Mouse (Mus musculus): ENCODE data around the gene Chuk.
A peak's percentile ranks its signal among the peaks of the same experiment; 100 is the strongest.

Gene Chuk

GRCm38 (mm10) chr19:44107661-44108521 lies 611 bp upstream of the Chuk start:
- no peak for DNase-seq (ENCODE audit: low read depth, low spot score)

DNA sequence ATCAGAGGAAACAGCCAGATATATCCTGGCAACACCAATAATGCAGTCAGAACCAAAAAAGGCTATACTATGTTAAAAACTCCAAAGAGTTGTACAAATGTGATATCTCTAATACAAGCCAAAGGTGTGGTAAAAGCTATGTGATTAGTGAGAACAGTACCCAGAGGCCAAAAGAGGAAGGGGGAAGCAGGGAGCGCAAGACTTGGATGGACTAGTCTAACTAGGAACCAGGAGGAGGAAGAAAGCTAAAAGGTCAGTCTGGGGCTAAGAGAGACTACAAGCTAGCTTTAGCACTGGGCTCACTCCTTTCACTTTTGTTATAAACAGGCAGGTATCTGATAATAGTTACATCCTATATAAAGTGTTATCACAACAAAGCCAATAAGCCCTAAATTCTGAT lies 2.9 kb downstream of the Chuk start:
- DNase-seq (ENCODE audit: low read depth, low spot score), result no peak

GRCm38 (mm10) chr19:44103001-44103400 lies 4.3 kb downstream of the Chuk start:
- no peak for DNase-seq (ENCODE audit: low read depth, low spot score)

DNA sequence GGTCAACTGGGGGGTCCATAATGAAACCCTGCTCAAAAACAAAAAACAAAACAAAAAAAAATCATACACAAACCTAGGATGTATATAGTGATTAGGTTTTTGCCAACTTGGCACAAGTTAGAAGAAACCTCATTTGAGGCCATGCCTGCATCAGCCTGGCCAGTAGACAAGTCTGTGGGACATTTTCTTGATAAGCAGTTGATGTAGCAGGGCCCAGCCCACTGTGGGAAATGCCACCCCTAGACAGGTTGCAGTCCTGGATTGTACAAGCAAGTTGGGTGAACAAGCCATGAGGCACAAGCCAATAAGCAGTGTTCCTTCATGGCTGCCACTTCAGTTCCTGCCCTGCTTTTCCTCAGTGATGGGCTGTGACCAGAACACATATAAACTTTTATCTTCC lies 6.4 kb downstream of the Chuk start:
- DNase-seq (ENCODE audit: low read depth, low spot score), result no peak

- no peak for DNase-seq (ENCODE audit: low read depth, low spot score)
Measured at GRCm38 (mm10) chr19:44086278-44086677, 21.0 kb downstream of the Chuk start.

GRCm38 (mm10) chr19:44080920-44081319 lies 26.4 kb downstream of the Chuk start:
- no peak for DNase-seq (ENCODE audit: low read depth, low spot score)

DNA sequence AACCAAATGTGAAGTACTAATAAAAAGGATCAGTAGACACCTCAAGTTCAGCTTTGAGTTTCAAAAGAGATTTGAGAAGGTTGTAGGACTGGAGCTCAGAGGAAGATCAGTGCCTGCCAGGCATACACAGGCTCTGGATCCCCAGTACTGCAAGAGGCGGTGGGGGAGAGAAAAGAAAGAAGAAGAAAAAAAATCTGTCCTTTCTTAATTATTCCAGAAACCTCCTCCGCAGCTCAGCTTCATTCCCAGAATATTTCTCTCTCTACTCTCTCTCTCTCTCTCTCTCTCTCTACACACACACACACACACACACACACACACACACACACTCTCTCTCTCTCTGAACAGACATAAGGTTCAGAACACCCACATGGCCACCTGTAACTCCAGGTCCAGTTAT lies 27.3 kb downstream of the Chuk start:
- no peak for DNase-seq (ENCODE audit: low read depth, low spot score)

DNA sequence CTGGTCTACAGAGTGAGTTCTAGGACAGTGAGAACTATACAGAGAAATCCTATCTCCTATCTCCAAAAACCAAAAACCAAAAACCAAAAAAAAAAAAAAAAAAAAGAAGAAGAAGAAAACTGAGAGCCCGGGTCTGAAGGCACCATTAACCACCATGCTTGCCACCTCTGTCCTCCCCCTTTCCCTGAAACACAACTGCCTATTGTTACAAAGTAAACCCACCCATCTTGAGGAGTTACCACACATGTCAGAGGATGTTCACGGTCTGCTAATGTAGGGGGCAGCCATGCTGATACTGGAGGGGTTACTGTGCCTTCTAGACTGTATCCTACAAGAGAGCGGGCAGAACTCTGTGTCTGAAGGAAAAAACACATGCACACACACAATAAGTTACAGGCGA lies 30.3 kb downstream of the Chuk start:
- no peak for DNase-seq (ENCODE audit: low read depth, low spot score)

GRCm38 (mm10) chr19:44076457-44076856 lies 30.8 kb downstream of the Chuk start:
- no peak for DNase-seq (ENCODE audit: low read depth, low spot score)

GRCm38 (mm10) chr19:44074986-44075385 lies 32.3 kb downstream of the Chuk start:
- no peak for DNase-seq (ENCODE audit: low read depth, low spot score)

DNA sequence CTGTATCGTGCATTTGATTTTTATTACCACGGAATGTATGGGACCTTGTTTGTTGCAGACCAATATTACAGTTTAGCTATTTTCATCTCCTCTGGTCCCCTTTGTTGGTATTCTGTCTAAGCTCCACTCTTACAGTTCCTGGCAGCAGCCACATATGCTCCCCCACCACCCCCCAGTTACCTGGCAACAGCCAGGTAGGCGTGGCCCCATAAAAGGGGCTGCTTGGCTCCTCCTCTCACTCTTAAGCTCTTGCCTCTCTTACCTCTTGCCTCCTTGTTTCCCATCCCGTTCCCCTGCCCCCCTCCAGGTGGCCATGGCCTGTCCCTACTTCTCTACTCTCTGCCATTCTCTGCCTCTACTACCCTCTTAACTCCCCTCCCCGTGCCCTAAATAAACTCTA lies 36.1 kb downstream of the Chuk start:
- DNase-seq (ENCODE audit: low read depth, low spot score), result no peak

- DNase-seq (ENCODE audit: low read depth, low spot score), result no peak
Measured at GRCm38 (mm10) chr19:44069914-44070232, 37.4 kb downstream of the Chuk start.

DNA sequence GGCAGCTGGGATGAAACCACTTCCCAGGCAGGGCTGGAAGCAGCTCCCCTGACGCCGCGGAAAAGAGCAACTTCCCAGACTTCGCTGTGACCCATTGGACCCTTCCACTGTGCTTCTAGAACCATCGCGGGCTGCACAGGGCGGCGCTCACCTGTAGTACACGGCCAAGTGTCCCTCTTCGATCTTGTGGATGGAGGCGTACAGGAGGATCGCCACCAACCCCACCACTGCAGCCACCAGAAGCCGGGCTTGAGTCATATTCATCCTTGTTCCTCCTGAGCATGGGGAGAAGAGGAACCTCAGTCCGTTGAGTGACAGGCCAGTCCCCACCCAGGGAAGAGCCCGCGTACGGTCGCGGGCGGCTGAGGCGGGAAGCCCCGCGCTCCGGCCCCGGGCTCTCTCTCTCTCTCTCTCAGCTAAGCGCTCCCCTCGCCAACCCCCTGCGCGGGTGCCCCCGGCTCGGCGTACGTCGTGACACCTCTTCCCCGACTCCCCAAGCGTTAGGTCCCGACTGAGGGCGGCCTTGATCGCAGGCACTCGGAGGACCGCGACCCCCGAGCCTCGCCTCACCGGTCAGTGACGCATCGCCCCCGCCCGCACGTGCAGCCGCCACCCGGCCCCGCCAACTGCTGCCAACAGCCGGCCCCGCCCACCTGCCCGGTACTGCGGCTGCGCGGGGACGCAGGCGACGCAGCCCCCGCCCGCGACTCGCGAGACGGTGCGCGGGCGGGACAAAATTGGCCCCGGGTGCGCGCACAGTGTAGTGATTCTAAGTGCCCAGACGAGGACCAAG lies 38.0 kb downstream of the Chuk start, which contains the start of gene Erlin1:
Gene Erlin1 (minus strand): TSS at position 665 of the 793 bp plus-strand sequence.
- DNase-seq (ENCODE audit: low read depth, low spot score), result peak; percentile 33

DNA sequence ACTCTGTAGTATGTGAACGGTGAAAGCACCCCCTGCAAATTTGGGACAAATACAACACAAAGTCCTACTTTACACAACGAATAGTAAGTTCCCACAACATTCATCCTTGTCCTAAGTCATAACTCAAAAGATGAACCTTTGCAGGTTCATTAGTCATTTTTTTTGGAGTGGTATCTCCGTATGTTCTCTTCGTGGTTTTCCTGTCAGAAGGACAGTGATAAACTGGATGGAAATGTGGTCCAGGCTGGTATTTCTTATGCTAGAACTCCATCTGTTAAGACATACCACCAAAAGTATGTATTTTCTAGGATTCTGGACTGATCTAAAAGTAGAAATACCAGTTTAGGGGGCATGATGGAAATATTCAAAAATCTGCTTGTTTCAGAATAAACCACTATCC lies 39.0 kb downstream of the Chuk start:
- DNase-seq (ENCODE audit: low read depth, low spot score), result no peak

- DNase-seq (ENCODE audit: low read depth, low spot score), result no peak
Measured at GRCm38 (mm10) chr19:44067323-44068049, 39.8 kb downstream of the Chuk start.

- no peak for DNase-seq (ENCODE audit: low read depth, low spot score)
Measured at GRCm38 (mm10) chr19:44064734-44065133, 42.5 kb downstream of the Chuk start.

- DNase-seq (ENCODE audit: low read depth, low spot score), result no peak
Measured at GRCm38 (mm10) chr19:44063773-44064172, 43.5 kb downstream of the Chuk start.

DNA sequence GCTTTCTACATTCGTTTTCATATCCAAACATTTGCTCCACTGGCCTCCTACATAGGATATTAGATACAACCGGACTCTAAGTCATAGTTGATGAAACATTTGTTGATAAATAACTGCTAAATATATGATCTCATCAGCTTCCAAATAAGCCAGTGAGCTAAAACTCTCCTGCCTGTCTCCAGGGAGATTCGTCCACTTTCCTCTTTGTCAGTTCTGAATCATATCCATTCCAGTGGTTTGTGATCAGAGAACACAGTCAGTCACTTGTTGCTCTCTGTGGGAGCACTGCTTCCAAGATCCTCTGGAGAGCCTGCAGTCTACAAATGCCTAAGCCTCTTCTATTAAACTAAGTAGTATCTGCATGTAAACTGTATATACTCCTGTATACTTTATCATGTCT lies 47.1 kb downstream of the Chuk start:
- no peak for DNase-seq (ENCODE audit: low read depth, low spot score)

GRCm38 (mm10) chr19:44055173-44055826 lies 52.0 kb downstream of the Chuk start:
- DNase-seq (ENCODE audit: low read depth, low spot score), result no peak

- DNase-seq (ENCODE audit: low read depth, low spot score), result no peak
Measured at GRCm38 (mm10) chr19:44050388-44050787, 56.9 kb downstream of the Chuk start.

GRCm38 (mm10) chr19:44049282-44049681 lies 58.0 kb downstream of the Chuk start:
- peak; percentile 43 for DNase-seq (ENCODE audit: low read depth, low spot score)

GRCm38 (mm10) chr19:44045847-44046246 lies 61.4 kb downstream of the Chuk start:
- DNase-seq (ENCODE audit: low read depth, low spot score), result no peak
